Mouse (Mus musculus) thymus, postnatal 4 days (tissue): Measurements from ENCODE around the gene Tmem219.

Source experiments
- DNase-seq: peaks from one replicate; pipeline ENCODE4 v3.0.0; 2021

Tmem219 gene

DNA sequence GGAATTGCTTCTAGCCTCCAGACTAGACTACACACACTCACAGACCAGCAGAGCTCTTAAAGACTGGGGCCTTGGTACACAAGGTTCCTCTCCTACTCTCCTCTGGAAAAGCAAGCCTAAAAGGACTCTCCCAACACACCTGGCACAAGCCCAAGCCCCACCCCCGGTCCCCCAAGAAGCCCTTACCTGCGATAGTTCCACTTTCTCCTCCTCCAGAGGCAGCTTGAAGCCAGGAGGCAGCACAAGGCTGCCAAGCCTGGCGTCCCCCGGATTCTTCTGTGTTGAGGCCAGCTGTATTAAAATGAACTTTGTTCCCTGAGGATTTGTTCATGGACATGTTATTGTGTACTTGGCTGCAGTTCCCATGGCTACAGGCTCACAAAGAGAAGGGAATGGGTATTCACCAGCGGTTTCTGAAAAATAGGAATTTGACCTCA, at the start of gene Tmem219:
Gene Tmem219, minus strand, starts transcription at position 294 of the 437 bp plus-strand sequence.
- DNase-seq = no peak

DNA sequence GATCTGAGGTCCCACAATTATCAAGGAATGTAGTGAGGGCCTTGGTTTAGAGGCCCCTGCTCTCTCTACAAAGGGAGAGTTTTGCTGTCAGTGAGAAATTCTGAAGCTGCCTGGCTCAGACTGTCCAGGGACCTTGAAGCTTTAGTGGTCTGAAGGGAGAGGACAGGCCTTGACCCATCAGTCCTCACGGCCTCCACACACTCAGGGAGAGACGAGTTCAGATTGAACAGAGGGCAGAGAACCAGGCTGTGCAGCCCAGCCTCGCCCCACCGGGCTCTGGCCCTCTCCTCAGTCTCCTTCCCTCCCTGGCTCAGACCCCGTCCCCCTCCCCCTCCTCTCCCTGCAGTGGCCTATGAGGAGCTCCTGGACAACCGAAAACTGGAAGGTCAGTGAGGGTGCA, 44.6 kb upstream of the Tmem219 start:
- no peak for DNase-seq

DNA sequence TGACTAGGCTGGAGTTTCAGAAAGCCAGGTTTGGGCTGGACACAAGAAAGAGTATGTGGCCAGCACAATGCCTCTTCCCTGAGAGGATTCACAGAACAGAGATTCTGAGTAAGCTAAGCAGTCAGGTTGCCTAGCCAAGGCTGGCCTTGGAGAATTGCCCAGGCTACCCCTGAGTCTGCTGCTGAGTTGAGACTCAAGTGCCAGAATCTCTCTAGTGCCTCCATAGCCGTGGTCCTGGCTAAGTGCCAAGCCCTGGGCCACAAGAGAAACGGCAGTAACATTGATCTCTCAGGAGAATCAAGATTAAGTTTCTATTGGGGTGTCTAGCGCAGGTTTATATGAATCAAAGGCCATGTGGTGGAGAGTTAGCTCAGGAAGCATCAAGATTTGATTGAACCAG, 42.9 kb upstream of the Tmem219 start:
- no peak for DNase-seq

DNA sequence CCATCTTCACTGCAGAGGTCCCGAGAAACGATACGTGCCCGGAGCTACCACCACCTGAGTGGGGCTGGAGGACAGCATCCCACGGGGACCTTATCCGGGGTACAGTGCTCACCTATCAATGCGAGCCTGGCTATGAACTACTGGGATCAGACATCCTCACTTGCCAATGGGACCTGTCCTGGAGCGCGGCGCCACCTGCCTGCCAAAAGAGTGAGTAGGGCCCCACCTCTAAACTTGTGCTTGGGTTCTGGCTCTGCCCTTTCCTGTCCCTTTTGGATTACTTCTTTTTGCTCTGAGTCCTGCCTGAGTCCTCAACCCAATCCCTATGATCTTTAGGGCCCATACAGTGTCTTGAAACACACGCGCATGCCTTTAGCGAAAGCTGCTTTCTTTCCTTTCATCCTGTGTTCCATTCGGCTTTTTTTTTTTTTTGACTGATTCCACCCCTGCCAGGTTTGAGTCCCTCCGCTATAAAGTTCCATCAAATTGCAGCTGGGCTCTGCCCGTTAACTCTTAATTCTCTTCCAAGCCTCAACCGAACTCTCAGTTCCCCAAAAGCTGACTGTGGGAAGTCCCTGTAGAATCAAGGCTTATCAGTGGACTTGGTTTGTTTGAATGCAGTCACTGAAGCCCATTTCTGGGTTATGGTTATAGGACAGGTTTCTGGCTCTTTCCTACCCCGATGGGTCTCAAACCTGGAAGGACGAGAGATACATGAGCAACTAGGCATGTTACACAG, 41.0 kb upstream of the Tmem219 start:
- peak; percentile 73 for DNase-seq

DNA sequence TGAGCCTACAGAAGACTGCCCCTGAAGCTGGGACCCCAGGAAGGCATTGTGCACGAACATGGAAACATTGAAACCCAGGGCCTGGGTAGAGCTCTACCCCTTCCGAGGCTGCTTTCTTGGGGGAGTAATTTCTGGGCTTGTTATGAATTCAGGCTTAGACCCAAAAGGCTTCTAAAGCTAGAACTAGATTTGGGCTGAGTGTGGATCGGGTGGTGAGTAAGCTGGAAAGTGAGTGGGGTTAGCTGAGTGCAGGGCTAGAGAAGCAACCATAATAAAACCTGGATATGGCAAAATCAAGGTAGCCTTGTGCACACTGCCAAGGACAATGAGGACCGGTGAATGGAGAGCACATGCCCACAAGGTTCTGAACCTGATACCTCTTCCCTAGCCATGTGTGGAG, 39.2 kb upstream of the Tmem219 start:
- DNase-seq = no peak

DNA sequence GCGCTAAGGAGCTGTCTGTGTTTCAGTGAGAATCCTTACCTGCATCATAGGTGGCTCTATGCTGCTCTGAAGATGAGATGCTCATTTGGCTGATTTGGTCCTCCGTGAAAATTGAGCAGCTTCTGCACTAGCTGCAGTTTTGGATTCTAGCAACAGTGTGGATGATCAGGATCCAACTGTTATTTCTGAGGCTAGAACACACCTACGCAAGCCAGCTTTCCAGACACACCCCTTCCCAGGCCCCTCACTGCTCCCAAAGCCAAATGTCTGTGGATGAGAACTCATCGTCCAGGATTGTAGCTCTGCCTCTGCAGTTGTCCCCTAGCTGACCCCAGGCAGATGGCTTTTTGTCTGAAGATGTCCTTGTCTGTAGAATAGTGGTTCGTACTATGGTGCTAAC, 38.4 kb upstream of the Tmem219 start:
- no peak for DNase-seq

DNA sequence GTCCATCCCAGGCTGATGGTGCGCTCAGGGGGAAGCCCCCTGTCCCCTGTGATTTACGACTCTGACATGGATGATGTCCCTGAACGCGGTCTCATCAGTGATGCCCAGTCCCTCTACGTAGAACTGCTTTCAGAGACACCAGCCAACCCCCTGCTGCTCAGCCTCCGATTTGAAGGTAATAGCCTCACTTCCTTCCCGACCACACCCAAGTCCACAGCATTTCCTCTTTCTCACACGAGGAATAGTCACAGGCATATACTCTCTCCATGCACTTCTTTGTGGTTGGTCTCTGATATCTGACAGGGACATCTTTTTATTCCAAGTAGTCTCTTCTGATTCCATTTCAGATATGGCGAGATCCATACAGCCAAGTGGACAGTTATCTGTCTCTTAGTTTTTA, 37.1 kb upstream of the Tmem219 start:
- DNase-seq = no peak

DNA sequence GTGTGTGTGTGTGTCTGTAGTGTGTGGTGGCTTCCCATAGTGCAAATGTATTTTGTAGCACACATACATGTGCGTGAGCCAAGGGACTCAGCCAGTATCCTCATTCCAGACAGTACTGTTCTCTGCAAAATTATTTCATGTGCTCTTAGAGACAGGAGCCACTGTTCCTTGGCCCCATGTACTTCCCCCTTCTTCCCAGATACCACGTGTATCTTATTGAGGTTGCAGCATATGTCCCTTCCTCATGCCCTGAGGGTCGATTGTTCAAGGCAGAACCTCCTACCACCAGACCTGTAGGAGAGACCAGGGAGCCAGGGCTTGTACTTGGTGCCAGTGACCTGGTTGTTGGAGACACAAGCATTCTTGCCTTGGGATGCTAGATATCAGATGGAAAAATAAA, 32.4 kb upstream of the Tmem219 start:
- no peak for DNase-seq

DNA sequence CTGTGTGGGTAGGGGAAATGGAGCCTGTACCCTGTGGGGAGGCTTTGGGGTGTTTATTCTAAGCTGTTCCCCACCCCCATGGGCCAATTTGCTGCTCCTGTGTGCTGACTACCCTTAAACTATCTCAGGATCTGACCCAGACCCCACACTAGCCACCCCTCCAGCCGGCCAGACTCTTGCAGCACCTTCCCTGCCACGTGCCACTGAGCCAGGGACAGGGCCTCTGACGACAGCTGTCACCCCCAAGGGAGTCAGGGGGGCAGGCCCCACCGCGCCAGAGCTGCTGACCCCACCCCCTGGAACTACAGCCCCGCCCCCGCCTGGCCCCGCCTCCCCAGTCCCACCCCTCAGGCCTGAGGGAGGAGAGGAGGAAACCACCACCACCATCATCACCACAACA, 29.9 kb upstream of the Tmem219 start:
- DNase-seq = peak; percentile 46

DNA sequence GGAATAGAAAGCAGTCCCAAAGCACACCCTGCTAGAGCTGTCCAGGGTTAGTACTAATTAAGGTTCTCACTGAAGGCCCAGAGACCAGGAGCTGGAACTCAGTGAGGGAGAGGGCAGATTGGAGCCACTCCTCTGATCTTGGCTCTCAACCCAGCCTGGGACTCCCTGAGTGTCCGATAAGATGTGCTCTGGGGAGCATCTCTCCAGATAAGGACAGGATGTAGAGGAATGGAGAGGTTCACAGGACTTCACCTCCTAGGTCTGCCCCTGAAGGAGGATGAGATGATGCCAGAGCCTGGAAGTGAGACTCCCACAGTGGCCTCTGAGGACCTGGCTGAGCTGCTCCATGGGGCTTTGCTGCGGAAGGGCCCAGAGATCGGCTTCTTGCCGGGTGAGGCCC, 29.0 kb upstream of the Tmem219 start:
- no peak for DNase-seq

DNA sequence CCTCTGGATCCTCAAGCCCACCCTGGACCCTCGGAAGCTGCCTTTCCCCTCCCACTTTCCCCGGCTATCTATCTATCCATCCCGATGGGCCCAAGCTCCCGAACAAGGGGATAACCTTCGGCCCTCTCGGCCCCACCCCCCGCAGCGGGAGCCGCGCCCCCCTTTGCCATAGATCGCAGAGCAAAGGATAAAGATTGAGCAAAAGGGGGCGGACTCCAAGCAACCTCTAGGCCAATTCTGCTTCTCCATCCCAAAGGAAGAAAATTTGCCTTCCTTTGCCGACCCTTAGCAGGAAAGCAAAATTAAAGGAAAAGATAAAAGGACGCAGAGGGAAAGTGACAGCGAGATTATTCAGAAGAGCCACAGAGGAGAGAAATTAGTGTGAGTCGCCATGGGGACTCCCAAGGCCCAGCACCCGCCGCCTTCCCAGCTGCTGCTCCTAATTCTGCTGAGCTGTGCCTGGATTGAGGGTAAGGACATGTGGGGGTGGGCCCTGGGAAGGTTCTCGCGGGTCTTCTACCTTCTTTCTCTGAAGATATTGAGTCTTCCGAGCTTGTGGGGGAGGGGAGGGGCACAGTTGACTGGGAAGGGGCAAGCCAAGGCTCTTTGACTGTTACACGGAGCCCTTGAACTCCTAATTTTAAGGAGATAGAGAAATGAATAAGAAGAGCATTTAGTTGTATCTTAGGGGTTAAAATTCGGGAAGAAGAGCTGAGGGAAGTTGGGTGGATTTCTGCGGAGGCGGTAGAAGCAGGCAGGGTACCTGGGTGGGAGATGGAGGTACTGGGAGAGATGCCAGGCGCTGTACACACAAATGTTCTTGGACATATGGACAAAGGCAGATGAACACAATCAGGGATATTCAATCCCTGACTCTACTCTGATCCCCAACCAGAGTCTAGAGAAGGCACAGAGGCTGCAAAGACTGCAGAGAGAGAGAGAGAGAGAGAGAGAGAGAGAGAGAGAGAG, 28.2 kb upstream of the Tmem219 start:
- no peak for DNase-seq

DNA sequence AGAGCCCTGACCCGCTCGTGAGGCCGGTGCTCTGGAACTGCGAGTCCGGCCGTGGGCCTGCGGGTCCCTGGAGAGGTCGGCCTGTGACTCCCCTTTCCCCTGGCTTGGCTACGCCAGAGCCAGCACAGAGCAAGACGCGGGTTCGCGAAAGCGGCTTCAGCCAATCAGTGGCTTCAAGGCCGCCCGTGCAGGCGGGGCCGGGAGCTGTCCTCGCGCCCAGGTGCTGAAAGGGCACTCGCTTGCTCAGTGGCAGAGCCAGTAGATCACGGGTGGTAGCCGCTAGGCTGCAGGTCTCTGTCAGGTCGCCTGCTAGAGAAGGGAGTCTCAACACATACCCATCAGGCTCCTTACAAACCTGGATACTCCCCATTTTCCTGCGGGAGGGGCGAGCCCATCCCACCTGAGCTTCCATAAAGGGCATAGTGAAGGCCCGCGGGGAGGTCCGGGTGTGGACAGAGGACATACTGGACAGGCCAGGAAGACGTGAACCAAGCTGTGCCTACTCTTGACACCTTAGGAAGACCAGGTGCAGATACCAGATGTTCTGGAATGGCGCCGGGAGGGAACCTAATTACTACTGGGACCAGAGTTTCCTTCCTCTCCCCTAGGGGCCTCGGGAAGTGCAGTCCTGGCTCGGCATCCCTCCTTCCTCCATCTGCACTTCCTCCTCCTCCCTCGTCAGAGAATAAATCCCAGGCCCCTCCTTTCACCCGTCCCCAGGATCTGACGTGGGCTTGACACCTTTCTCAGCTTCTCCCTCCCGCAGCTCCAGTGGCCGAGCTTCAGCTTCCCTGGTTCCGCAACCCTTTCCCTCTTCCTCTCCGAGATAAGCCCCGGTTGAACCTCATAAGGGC, 27.3 kb upstream of the Tmem219 start, which contains the start of gene Sez6l2:
Gene Sez6l2, plus strand, starts transcription at position 771 of the 854 bp plus-strand sequence.
- DNase-seq = peak; percentile 99

DNA sequence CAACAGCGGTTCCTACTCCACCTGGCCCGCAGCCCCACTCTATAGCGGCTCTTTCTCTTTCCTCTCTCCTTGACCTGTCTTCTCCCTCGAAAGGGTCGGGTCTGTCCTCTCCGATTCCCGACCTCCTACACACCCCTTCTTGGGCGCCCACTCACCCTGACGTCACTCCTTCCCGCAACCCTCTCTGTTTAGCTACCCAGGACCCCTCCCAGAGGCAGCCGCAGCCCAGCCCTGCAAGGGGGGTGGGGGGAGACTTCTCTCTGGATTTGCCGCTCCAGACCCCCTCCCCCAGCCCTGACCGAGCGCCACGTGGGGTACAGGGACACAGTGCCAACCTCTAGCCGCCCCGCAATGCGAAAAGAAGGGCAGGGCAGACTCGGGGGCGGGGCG, 26.7 kb upstream of the Tmem219 start, which contains the start of gene Asphd1:
Gene Asphd1, minus strand, starts transcription at position 180 of the 390 bp plus-strand sequence.
- no peak for DNase-seq

DNA sequence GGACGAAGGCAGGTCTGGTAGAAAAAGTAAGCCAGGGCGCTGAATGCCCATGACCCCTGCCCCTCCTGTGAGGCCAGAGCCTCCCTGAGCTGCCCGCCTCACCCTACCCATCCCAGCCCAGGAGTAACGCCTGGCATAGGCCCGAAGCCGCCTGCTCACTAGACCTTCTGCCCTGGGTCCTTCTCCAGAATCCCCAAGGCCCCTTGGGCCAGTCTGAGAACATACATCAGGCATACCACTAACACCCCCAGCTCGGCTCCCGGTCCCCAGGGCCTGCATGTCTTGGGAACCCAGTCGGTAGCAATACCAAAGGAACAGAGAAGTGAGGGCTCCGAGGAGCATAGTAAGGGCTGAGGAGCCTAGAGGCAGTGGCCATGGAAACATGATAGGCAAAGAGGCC, 25.9 kb upstream of the Tmem219 start:
- DNase-seq = no peak

DNA sequence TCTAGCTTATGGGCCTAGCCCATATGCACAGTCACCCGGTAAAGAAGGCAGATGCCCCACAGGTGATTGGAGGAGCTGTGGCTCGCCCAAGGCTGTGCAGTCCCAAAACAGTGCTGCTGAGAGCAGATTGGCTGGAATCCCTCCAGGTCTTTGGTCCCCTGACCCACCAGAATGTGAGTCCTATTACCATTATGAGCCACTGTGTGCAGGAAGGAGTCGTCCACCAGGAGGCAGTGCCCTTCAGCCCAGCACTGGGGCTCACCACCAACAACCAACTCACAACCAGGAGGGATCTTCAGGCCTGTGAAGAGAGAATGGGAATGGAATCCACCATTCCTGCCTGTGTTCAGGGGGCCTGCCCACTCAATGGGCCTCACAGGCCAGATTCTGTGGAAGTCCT, 23.8 kb upstream of the Tmem219 start:
- peak; percentile 75 for DNase-seq

DNA sequence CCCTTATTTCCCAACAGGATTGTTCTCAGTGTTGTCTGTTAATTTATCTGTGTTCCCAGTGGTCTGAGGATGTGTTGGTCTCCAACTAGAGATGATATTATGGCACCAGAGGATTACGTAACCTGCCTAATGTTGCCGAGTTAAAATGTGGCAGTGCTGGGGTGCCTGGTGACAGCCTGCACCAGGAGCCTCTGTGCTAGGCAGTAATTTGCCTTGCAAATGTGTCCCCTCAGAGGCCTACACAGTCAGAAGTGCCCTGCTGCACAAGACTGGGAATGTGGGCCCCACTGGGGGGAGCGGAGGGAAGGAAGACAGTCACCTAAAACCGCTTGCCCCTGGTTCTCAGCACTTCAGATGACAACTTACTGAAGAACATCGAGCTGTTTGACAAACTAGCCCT, 19.1 kb upstream of the Tmem219 start:
- DNase-seq = no peak

DNA sequence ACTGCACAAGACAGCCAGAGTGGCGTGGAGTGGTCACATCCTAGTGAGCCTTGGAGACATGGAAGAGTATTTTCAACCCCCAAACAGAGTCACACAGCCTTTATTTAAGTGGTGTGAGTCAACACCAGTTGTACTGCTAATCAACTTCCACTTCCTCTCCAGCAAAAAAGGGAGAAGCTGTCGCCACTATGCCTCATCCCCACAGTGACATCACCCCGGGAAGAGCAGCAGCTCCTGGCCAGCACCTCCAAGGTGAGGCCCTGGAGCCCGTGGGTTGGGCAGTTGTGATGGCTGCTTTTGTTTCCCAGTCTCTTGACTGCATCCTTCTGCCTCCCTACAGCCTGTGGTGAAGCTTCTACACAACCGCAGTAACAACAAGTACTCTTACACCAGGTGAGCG, 18.5 kb upstream of the Tmem219 start:
- DNase-seq = no peak

DNA sequence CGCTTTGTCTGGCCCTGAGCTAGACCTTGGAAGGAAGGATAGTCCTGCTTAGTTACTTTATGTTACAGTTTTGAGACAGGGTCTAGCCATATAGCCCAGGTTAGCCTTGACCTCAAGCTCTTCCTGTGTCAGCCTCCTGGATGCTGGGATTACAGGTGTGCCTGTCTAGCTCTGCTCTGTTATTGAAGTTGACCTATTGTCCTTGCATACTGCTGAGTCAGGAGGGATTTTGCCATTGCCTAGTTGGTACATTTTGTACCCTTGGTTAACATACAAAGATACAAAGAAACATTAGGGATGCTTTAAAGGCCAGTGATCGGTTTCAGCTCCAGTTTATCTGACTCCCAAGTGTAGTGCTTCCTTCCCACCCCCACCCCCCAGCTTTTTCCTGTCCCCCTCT, 9.9 kb upstream of the Tmem219 start:
- no peak for DNase-seq

DNA sequence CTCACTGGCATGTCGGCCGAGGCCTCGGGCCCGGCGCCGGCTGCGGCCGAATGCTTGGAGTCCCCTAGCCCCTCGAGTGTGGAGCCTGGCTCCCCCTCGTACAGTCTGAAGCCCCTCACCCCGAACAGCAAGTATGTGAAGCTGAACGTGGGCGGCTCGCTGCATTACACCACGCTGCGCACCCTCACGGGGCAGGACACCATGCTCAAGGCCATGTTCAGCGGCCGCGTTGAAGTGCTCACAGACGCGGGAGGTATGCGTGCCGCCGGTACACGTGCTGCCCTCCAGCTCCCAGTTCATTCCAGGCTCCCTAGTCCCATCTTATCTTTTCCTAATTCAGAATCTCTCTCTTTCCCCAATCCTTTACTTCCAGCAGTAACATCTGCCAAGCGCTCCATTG, 6.3 kb upstream of the Tmem219 start:
- peak; percentile 60 for DNase-seq

DNA sequence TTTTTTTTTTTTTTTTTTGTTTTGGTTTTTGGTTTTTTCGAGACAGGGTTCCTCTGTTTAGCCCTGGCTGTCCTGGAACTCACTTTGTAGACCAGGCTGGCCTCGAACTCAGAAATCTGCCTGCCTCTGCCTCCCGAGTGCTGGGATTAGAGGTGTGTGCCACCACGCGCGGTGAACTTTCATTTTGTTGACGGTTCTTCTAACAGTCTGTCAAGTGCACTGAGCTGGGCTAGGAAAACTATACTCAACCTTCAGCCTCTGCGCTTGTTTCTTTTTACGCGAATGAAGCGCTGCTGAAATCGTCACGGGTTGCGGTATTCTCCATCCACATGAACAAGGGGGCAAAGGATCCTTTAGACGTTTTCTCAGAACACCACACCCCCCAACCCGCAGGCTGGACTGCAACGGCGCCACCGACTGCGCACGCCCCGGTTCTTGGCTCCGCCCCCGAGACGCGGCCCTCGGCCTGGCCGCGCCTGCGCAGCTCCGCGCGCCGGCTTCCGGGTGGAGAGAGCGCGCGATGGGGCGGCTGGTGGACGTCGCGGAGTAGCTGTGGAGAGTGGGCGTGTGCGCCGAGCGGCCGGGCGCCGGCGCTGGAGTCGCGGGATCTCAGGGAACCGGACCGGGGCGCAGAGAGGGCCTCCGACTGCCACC, 5.8 kb upstream of the Tmem219 start, which contains the start of gene Kctd13:
Gene Kctd13, plus strand, starts transcription at position 496 of the 654 bp plus-strand sequence.
- DNase-seq = peak; percentile 97

DNA sequence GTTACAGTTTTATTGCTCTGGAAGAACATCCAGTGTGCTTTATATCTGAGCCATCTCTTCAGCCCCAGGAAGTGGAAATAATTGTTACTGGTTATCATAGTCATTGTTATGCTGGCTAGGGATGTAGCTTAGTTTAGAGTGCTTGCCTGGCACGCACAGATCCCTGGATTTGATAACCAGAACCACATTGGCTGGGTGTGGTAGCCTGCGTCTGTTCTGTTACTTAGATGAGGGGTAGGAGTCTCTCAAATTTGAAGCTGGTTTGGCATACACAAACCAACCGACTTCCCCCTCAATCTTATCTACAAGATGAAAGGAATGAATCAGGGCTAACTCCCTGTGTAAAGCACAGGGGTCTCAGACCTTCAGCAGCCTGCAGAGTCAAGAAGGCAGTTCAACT, 3.6 kb upstream of the Tmem219 start:
- DNase-seq = no peak

DNA sequence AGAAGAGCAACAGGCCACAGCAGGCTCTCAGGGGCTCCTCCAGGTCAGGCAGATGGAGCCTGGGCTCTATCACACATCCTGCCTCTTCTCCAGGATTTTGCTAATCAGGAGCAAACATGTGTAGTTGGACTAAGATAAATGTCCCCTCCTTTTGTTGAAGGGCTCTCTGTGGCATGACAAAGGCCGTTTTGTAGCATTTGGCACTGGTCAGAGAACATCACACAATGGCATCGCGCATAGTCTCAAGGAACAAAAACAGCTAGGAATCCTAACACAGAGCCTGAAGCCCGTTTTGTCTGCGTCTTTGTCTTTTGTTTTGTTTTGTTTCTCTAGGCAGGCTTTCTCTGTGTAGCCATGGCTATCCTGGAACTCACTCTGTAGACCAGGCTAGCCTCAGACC, 1.3 kb upstream of the Tmem219 start:
- no peak for DNase-seq
